Mouse (Mus musculus) stomach, postnatal 0 days (tissue): ENCODE data around the gene Rad54l. TPM values are rescaled to one million over a fixed set of nuclear protein-coding genes. Genes with fewer than 3 reads are reported as not detected.
A peak's percentile ranks its signal among the peaks of the same experiment; 100 is the strongest.

Experiments used
- ATAC-seq: fragments of 200-750 bp; cut with Nextera tagmentation; 2 replicates; pipeline ENCODE4 v1.8.0; 2017; ENCODE audit not compliant: low FRiP score, low TSS enrichment
- DNase-seq: peaks from one replicate; pipeline ENCODE4 v3.0.0-alpha.2; 2016; ENCODE audit warnings: low spot score
- H3K27ac ChIP-seq: fragments of 300-500 bp; sonication (generic); replicated peaks from 2 replicates; pipeline ENCODE4 v1.5.1; 2014; ENCODE audit warnings: mild to moderate bottlenecking, control low read depth
- H3K27me3 ChIP-seq: fragments of 300-500 bp; sonication (generic); 2 replicates; pipeline ENCODE4 v1.6.1; 2014; ENCODE audit warnings: low read length; ENCODE audit not compliant: control insufficient read depth, insufficient read depth
- H3K36me3 ChIP-seq: fragments of 300-500 bp; sonication (generic); 2 replicates; pipeline ENCODE4 v1.6.1; 2014; ENCODE audit warnings: low read length, mixed read lengths; ENCODE audit not compliant: control insufficient read depth, insufficient read depth
- H3K4me1 ChIP-seq: fragments of 300-500 bp; sonication (generic); replicated peaks from 2 replicates; pipeline ENCODE4 v1.6.1; 2014; ENCODE audit warnings: antibody characterized with exemption; ENCODE audit not compliant: control insufficient read depth, insufficient read depth
- H3K4me2 ChIP-seq: fragments of 300-500 bp; sonication (generic); replicated peaks from 2 replicates; pipeline ENCODE4 v1.6.1; 2014; ENCODE audit warnings: low read depth, mild to moderate bottlenecking, control low read depth, moderate library complexity
- H3K4me3 ChIP-seq: fragments of 300-500 bp; sonication (generic); 2 replicates; pipeline ENCODE4 v1.5.1; 2014; ENCODE audit warnings: low read depth, low read length, control low read depth
- H3K9ac ChIP-seq: fragments of 300-500 bp; sonication (generic); 2 replicates; pipeline ENCODE4 v1.6.1; 2014; ENCODE audit warnings: mild to moderate bottlenecking, low read length, control low read depth, mixed read lengths
- H3K9me3 ChIP-seq: fragments of 300-500 bp; sonication (generic); 2 replicates; pipeline ENCODE4 v1.6.1; 2016; ENCODE audit warnings: low read length; ENCODE audit not compliant: control insufficient read depth
- CTCF ChIP-seq: IDR thresholded peaks from 2 replicates; pipeline ENCODE4 v1.5.1; 2016; ENCODE audit warnings: antibody characterized with exemption, low read depth, mild to moderate bottlenecking, moderate library complexity
- EP300 ChIP-seq: optimal IDR thresholded peaks from 2 replicates; pipeline ENCODE3; 2016; ENCODE audit warnings: antibody characterized with exemption
- WGBS: fragments of 180-500 bp; shearing (Covaris S2); extraction: QIAGEN DNeasy Blood & Tissue Kit; methylation state at CpG from one replicate; pipeline ENCODE4 v1.1.7; 2014; 5-methylcytosine and 5-hydroxymethylcytosine counted together
- polyA plus RNA-seq: library from polyadenylated mRNA; unstranded; fragments of >200 nt; fragmentation: Nextera tagmentation; extraction: Ambion mirVana; gene quantifications from 2 replicates; pipeline ENCODE4 v1.2.1, GENCODE M21; 2015

The Rad54l gene
- polyA plus RNA-seq, 1 experiment from 2014 or later = 5.1 TPM

DNA sequence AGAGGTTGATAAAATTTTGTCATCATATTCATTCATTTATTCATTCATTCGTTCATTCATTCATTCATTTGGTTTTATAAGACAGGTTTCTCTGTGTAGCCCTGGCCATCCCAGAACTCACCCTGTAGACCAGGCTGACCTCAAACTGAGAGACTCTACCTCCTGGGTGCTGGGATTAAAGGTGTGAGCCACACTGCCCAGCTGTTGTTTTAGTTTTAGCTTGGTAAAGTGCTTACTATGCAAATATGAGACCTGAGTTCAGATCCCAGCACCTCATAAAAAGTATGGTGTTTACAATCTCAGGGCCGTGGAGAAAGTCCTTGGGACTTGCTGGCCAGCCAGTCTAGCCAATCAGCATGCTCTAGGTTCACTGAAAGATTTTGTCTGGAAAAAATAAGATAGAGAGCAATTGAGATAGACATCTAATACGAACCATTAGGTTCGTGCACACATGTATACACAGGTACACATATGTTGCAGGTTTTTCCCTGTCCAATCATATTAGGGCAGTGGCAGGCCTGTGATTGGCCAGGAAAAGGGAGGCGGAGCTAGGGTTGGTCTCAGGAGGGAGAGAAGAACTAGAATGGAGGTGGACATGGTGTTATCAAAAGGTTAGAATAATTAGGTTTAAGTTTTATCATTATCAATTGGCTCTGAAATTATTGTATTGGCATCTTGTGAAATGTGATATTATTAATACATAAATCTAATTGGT is 64.3 kb downstream of the Rad54l start:
- Histone ChIP-seq H3K9ac (no peak overlapping the region), H3K4me2 (no peak overlapping the region), H3K4me3 (no peak overlapping the region), H3K36me3 (no peaks in the 10 kb centered on the region), H3K9me3 (no peaks in the 10 kb centered on the region), H3K27ac (no peak overlapping the region), H3K27me3 (no peaks in the 10 kb centered on the region), H3K4me1 (no peaks in the 10 kb centered on the region)
- 81% methylated on average over 5 of the region's 5 CpGs for WGBS
- DNase-seq (no peak), ATAC-seq (no peak)
- TF ChIP-seq CTCF (no peak), EP300 (no peak)

DNA sequence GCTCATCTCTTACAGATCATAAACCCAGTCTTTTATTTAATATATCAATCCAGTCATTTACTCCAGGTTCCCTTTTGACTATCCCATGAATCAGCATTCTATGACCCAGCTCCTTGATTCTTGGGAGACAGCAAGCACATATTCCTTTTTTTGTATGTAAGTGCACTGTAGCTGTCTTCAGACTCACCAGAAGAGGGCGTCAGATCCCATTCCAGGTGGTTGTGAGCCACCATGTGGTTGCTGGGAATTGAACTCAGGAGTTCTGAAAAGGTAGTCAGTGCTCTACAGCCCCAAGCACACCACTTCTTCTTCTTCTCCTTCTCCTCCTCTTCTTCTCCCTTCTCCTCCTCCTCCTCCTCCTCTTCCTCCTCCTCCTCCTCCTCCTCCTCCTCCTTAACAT is 65.9 kb downstream of the Rad54l start:
- Histone ChIP-seq H3K36me3 (no peaks in the 10 kb centered on the region), H3K4me3 (no peak overlapping the region), H3K27ac (no peak overlapping the region), H3K9me3 (no peaks in the 10 kb centered on the region), H3K4me2 (no peak overlapping the region), H3K27me3 (no peaks in the 10 kb centered on the region), H3K4me1 (no peaks in the 10 kb centered on the region), H3K9ac (no peak overlapping the region)
- ATAC-seq = no peak
- DNase-seq = no peak
- 0% methylated on average over 1 of the region's 1 CpGs for WGBS
- TF ChIP-seq CTCF = peak; percentile 22
- TF ChIP-seq EP300 = no peak

DNA sequence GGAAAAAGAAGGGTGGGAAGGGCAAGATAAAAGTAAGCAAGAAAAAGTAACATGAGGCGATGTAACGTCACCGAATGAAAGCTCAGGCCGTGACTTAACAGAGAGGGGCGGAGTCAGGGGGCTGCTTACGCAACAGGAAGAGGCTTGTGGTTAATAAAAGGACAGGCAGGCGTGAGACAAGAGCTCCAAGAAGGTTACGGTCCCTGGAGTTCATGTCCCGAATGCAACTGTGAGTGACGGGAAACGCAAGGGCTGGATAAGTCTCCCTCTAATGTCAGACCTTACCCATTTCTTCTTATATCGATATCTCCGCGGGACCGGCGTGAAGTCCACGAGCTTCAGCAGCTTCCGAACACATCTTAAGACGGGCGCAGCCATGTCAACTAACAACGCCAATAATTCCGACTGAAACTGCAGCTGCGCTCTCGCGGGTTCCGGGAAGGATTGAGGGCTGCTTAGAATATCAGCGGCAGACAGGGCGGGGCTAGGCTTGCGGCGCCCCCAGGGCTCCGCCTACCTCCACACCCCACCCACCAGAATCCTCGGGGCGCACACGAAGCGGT is 70.0 kb downstream of the Rad54l start, which contains the start of gene Nsun4:
Gene Nsun4, minus strand, starts transcription at position 478 of the 563 bp plus-strand sequence.
- Histone ChIP-seq H3K4me3 (peak within 1 kb of the TSS; percentile 59), H3K27me3 (no peaks in the 10 kb centered on the region), H3K27ac (peak within 1 kb of the TSS; percentile 94), H3K4me1 (no peaks in the 10 kb centered on the region), H3K36me3 (no peaks in the 10 kb centered on the region), H3K4me2 (peak within 1 kb of the TSS; percentile 84), H3K9me3 (no peaks in the 10 kb centered on the region), H3K9ac (peak within 1 kb of the TSS; percentile 59)
- TF ChIP-seq EP300 (no peak), CTCF (no peak; the same call in 1 of the 2 replicates)
- DNase-seq (peak; percentile 92), ATAC-seq (peak; percentile 96)
- WGBS = under 1% methylated on average over 35 of the region's 35 CpGs

- no peaks in the 10 kb centered on the region for H3K36me3 ChIP-seq
- H3K4me1 ChIP-seq = no peaks in the 10 kb centered on the region
- WGBS = 7% methylated on average over 21 of the region's 22 CpGs
- no peaks in the 10 kb centered on the region for H3K9me3 ChIP-seq
- peak overlapping the region; percentile 59 for H3K9ac ChIP-seq
- H3K4me2 ChIP-seq = peak overlapping the region; percentile 84
- DNase-seq (peak; percentile 44), ATAC-seq (peak; percentile 36)
- peak overlapping the region; percentile 59 for H3K4me3 ChIP-seq
- peak overlapping the region; percentile 94 for H3K27ac ChIP-seq
- TF ChIP-seq EP300 (no peak), CTCF (peak; percentile 62)
- H3K27me3 ChIP-seq = no peaks in the 10 kb centered on the region
Observed at GRCm38 (mm10) chr4:116052526-116053293, 70.8 kb downstream of the Rad54l start.

GRCm38 (mm10) chr4:116049211-116049610 is 74.3 kb downstream of the Rad54l start:
- Histone ChIP-seq H3K4me1 (no peaks in the 10 kb centered on the region), H3K9ac (no peak overlapping the region), H3K27ac (no peak overlapping the region), H3K9me3 (no peaks in the 10 kb centered on the region), H3K4me2 (no peak overlapping the region), H3K27me3 (no peaks in the 10 kb centered on the region), H3K36me3 (no peaks in the 10 kb centered on the region), H3K4me3 (no peak overlapping the region)
- DNase-seq (no peak), ATAC-seq (no peak)
- 52% methylated on average over 3 of the region's 3 CpGs for WGBS
- TF ChIP-seq EP300 (no peak), CTCF (no peak)
